Mouse (Mus musculus) G1E (cell line): Measurements from ENCODE around the gene Stx8. TPM values are rescaled to one million over a fixed set of nuclear protein-coding genes. Genes with fewer than 3 reads are reported as not detected.

ENCODE experiments used
- ATAC-seq: 2 replicates; pipeline ENCODE4 v1.8.0; 2016; ENCODE audit warnings: mild to moderate bottlenecking; ENCODE audit not compliant: insufficient number of reproducible peaks, poor library complexity, low FRiP score, severe bottlenecking; ENCODE audit errors: extremely low read depth
- DNase-seq: peaks from one replicate; pipeline ENCODE4 v3.0.0; 2012; ENCODE audit warnings: low spot score
- H3K27me3 ChIP-seq: 2 replicates; pipeline ENCODE4 v1.6.1; 2012; ENCODE audit warnings: mild to moderate bottlenecking, low read length, inconsistent platforms; ENCODE audit not compliant: insufficient read depth
- H3K36me3 ChIP-seq: replicated peaks from 2 replicates; pipeline ENCODE3; 2012; ENCODE audit warnings: mild to moderate bottlenecking, inconsistent platforms
- H3K4me1 ChIP-seq: 2 replicates; pipeline ENCODE4 v1.6.1; 2012; ENCODE audit warnings: low read depth, low read length, inconsistent platforms, mixed read lengths; ENCODE audit not compliant: insufficient read depth
- H3K4me3 ChIP-seq: 2 replicates; pipeline ENCODE4 v1.5.1; 2012; ENCODE audit warnings: low read depth, mild to moderate bottlenecking, inconsistent platforms, low read length, moderate library complexity, mixed read lengths
- H3K9me3 ChIP-seq: replicated peaks from 2 replicates; pipeline ENCODE4 v1.6.1; 2012; ENCODE audit warnings: inconsistent platforms
- CTCF ChIP-seq: IDR thresholded peaks from 2 replicates; pipeline ENCODE4 v1.5.1; 2012; ENCODE audit warnings: low read depth, low read length, inconsistent platforms, mixed read lengths
- GATA1 ChIP-seq: IDR thresholded peaks from 2 replicates; pipeline ENCODE4 v1.6.1; 2012; ENCODE audit warnings: borderline replicate concordance, low read length, inconsistent platforms, mixed read lengths
- GATA2 ChIP-seq: IDR thresholded peaks from 2 replicates; pipeline ENCODE4 v1.6.1; 2012; ENCODE audit warnings: low read depth, low read length, inconsistent platforms, borderline replicate concordance
- POLR2AphosphoS5 ChIP-seq: IDR thresholded peaks from 2 replicates; pipeline ENCODE4 v1.6.1; 2012; ENCODE audit warnings: low read depth, low read length, inconsistent platforms; ENCODE audit not compliant: insufficient replicate concordance
- TAL1 ChIP-seq: conservative IDR thresholded peaks from 2 replicates; pipeline ENCODE4 v1.6.1; 2012; ENCODE audit warnings: low read depth, low read length, inconsistent platforms, mixed read lengths
- polyA plus RNA-seq: library from polyadenylated mRNA; stranded (reverse); fragments of >175 nt; gene quantifications from 2 replicates; pipeline ENCODE4 v1.2.3, GENCODE M21; 2012
- total RNA-seq, 2 experiments: library from RNA; stranded (forward) in 1 of 2; stranded (reverse) in 1 of 2; fragments of 200-1000 nt in 1 of 2; fragments of >200 nt in 1 of 2; fragmentation: Nextera tagmentation in 1 of 2; gene quantifications; 2 replicates each; pipeline ENCODE4 v1.2.3; 2014 to 2017

Stx8 gene
- total and polyA plus RNA-seq, 3 experiments, result 1.6 to 62.2 (median 40.1) TPM

- TF ChIP-seq CTCF (no peak), GATA1 (no peak), GATA2 (no peak), POLR2AphosphoS5 (no peak), TAL1 (no peak)
- DNase-seq (no peak), ATAC-seq (no peak)
- H3K27me3 ChIP-seq, result no peaks in the 10 kb centered on the region
- H3K9me3 ChIP-seq, result peaks cover 3% of the 10 kb centered on the region; the same call in 1 of the 2 replicates
- no peak overlapping the region for H3K4me3 ChIP-seq
- no peaks in the 10 kb centered on the region for H3K4me1 ChIP-seq
- H3K36me3 ChIP-seq, result no peaks in the 10 kb centered on the region
Measured at GRCm38 (mm10) chr11:68227837-68228236, 261.8 kb downstream of the Stx8 start.

- DNase-seq (no peak), ATAC-seq (no peak)
- H3K36me3 ChIP-seq, result no peaks in the 10 kb centered on the region
- no peak overlapping the region for H3K4me3 ChIP-seq
- H3K27me3 ChIP-seq, result peaks cover 2% of the 10 kb centered on the region; the same call in 1 of the 2 replicates
- H3K4me1 ChIP-seq, result no peaks in the 10 kb centered on the region
- TF ChIP-seq GATA1 (no peak), POLR2AphosphoS5 (no peak), TAL1 (no peak), GATA2 (no peak), CTCF (no peak)
- peaks cover 3% of the 10 kb centered on the region; the same call in 1 of the 2 replicates for H3K9me3 ChIP-seq
Measured at GRCm38 (mm10) chr11:68228941-68229665, 263.1 kb downstream of the Stx8 start.

GRCm38 (mm10) chr11:68231558-68231957 is 265.6 kb downstream of the Stx8 start:
- Histone ChIP-seq H3K36me3 (no peaks in the 10 kb centered on the region), H3K4me3 (no peak overlapping the region), H3K27me3 (peaks cover 2% of the 10 kb centered on the region; the same call in 1 of the 2 replicates), H3K9me3 (peaks cover 3% of the 10 kb centered on the region; the same call in 1 of the 2 replicates), H3K4me1 (no peaks in the 10 kb centered on the region)
- ATAC-seq (no peak), DNase-seq (no peak)
- TF ChIP-seq GATA1, result no peak
- no peak for TF ChIP-seq GATA2
- no peak for TF ChIP-seq TAL1
- TF ChIP-seq CTCF, result no peak
- no peak for TF ChIP-seq POLR2AphosphoS5

GRCm38 (mm10) chr11:68233469-68233965 is 267.5 kb downstream of the Stx8 start:
- Histone ChIP-seq H3K4me3 (no peak overlapping the region), H3K4me1 (no peaks in the 10 kb centered on the region), H3K36me3 (no peaks in the 10 kb centered on the region), H3K27me3 (peaks cover 3% of the 10 kb centered on the region; the same call in 1 of the 2 replicates), H3K9me3 (peaks cover 3% of the 10 kb centered on the region; the same call in 1 of the 2 replicates)
- TF ChIP-seq GATA2, result no peak
- TF ChIP-seq CTCF, result no peak
- no peak for TF ChIP-seq GATA1
- no peak for TF ChIP-seq POLR2AphosphoS5
- TF ChIP-seq TAL1, result no peak
- no peak for DNase-seq
- no peak for ATAC-seq

- peaks cover 4% of the 10 kb centered on the region; the same call in 1 of the 2 replicates for H3K27me3 ChIP-seq
- H3K4me3 ChIP-seq, result no peak overlapping the region
- no peak for DNase-seq
- ATAC-seq, result no peak
- no peaks in the 10 kb centered on the region for H3K9me3 ChIP-seq
- no peaks in the 10 kb centered on the region for H3K36me3 ChIP-seq
- TF ChIP-seq POLR2AphosphoS5 (no peak), TAL1 (no peak), CTCF (no peak), GATA1 (no peak), GATA2 (no peak)
- H3K4me1 ChIP-seq, result no peaks in the 10 kb centered on the region
Measured at GRCm38 (mm10) chr11:68239756-68240155, 273.8 kb downstream of the Stx8 start.

- Histone ChIP-seq H3K27me3 (0 out of 2 replicates have a peak, but pooled peaks cover 2% of the 10 kb centered on the region), H3K9me3 (no peaks in the 10 kb centered on the region), H3K36me3 (no peaks in the 10 kb centered on the region), H3K4me1 (no peaks in the 10 kb centered on the region), H3K4me3 (no peak overlapping the region)
- no peak for TF ChIP-seq GATA1
- no peak for TF ChIP-seq POLR2AphosphoS5
- no peak for TF ChIP-seq CTCF
- TF ChIP-seq TAL1, result no peak
- no peak for TF ChIP-seq GATA2
- no peak for ATAC-seq
- DNase-seq, result no peak
Measured at GRCm38 (mm10) chr11:68244254-68244991, 278.4 kb downstream of the Stx8 start.
